Mouse (Mus musculus) layer of hippocampus, adult 18-20 months (tissue): ENCODE results near the gene Tnr. TPM values are rescaled to one million over a fixed set of nuclear protein-coding genes. Genes with fewer than 3 reads are reported as not detected.

Experiments
- DNase-seq, 2 experiments: peaks; one replicate each; pipeline ENCODE4 v3.0.0; 2022; ENCODE audit warnings: low spot score in 2 of 2
- total RNA-seq, 2 experiments: library from RNA; stranded (reverse); gene quantifications; 2 replicates each; pipeline ENCODE4 v1.2.3; 2021

Tnr gene
- total RNA-seq, 2 experiments from 2014 or later = 137 to 139 TPM

DNA sequence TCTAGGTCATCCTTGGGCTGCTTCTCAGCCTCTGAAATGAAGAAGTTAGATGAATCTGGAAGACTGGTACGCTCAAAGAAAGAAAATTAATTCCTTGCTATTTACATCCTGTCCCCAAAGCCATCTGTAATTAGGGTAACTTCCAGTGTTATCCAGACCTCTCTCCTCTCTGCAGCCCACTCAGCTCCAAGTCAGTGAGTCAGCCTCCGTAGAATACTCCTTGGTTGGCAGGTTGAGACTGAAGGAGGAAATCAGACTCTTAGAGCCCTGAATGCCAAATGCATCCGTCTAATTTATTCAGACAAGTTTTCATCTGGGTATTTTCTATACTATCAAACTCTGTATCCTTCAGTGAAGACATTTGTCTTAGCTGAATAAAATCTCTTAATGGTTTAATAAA lies 255.9 kb downstream of the Tnr start:
- DNase-seq = no peak

DNA sequence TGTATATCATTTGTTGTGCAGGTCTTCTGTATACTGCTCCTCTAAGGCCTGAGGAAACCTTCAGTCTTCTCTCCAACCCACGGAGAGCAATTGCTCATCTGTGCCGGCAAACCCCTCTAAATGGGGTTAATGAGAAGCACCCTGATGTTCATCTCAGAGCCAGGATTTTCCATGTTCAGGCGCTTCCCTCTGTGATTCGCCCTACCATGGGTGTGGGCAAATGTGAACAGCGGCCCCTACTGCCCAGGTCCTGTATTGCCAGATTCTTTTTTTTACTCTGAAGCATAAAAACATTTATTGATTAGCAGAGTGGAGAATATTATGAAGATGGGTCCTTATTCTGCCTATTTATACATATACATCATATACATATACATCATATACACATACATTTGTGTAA lies 260.3 kb downstream of the Tnr start:
- DNase-seq = peak; percentile 33 to 74

DNA sequence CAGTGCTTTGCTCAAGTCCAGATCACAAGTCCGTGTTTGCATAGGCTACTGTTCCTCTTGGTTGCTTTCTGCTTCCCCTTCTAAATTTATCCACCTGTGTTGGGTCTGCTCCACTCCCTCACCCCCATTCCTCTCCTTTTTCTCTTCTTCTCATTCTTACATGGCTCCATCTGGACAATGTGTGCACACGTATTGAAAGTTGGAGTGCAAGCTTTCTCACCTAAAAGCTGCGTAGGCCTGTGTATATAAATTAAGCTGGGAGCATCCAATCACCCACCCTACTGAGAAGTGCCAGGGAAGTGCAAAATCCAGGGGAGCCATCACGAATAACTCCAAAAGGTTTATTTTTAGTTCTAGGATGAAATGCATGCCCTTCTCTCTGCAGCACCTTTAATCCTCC lies 264.7 kb downstream of the Tnr start:
- DNase-seq = no peak

DNA sequence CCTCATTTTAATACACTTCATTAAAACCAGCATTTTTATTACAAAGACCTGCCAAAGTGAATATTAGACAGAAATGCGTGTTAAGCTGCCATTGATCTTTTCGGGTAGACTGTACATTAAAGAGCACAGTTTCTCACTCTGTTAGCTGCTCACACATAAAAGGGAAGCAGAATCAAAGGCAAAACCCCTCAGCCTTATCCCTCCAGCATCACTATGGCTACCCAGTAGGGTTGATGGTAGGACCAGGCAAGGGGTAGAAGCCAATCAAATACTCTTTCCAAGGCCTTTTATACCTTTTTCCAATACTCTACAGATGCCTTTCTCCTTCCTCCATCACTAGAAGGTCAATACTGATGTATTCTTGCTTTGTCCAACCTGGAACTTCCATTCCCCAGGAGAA lies 269.0 kb downstream of the Tnr start:
- no peak for DNase-seq

DNA sequence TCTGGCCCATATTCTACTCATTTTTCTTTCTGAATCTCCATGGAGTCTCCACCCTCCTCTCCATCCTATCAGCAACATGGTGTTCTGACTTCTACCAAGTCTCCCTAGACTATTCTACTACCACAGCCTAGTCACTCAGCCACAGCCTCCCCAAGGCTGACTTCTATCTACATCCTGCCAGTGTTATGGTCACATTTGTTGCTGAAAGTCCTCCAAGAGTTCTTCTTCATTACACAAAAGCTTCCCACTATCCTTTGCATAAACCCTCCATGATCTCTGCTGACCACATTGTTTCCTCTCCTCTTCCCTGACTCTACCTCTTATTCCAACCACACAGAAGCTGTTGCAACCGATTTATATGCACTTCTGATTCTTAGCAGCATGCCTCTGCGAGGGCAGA lies 272.5 kb downstream of the Tnr start:
- DNase-seq = no peak

DNA sequence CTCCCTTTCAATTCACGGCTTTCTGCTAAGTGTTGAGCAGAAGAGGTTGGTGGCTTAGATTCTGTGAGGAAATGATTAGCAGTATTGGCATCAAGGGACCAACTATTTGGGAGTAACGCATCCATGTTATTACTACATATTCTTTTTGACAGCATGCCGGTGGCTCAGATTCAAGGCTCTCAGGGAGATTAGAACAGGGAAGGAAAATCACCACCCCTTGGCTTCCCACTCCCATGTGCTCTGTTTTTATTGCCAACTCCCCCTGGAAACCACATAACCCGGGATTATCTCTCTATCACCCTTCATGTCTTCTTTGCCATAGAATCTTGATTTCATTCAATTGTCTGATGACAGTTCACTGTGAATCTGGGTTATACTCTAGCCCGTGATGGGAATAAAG lies 276.8 kb downstream of the Tnr start:
- DNase-seq = peak in 1 of 2 experiments; percentile 53

DNA sequence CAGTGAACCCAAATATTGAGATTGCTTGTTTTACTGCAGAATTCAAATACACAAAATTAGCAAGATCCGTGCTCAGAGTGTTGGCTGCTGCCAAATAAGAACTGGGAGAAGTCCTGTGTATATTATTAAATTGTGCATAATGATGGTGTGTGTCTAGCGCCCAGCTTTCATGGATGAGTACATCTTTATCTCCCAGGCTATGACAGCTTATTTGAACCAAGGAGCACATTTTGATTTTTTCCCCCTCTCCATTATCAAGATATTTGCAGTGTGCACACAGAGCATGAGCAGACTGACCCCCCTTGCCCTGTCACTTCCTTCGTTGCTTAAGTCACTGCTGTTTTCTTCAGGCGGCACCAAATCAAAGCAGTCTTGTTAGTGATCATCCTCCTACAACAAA lies 278.2 kb downstream of the Tnr start:
- no peak for DNase-seq

DNA sequence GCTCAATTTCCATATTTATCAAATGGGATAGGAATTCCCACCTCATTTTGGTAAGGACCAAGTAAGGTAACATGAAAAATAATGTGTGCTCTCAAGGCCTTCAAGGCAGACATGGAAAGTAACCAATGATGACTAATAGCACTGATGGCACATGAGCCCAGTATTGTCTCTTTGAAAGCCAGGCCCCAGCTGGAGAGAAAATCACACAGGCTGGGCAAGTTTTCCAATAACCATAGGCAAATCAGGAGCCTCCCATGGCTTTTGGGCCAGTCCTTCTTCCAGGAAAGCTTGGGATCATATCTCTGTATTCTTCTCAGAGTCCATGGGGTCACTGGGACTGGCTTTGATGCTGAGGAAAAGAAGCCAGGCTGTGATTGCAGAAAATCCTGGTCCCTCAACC lies 280.1 kb downstream of the Tnr start:
- no peak for DNase-seq

DNA sequence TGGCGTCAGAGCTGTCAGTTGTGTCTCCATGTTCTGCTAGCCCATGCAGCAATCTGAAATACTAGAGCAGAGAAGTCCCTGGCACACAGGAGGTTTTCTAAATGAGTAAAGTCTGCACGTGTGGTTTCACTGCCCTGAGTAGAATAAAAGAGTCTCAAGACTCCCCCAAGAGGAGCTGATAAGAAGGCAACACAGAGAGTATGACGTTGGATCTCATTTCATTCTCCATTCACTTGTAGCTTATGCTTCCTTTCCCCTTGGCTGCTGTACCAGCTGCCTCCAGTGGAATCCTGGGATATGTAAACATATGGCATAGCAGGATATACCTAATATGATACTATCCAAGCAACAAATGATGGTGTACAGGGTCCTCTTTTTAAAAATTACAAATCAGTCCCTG lies 285.9 kb downstream of the Tnr start:
- DNase-seq = no peak

DNA sequence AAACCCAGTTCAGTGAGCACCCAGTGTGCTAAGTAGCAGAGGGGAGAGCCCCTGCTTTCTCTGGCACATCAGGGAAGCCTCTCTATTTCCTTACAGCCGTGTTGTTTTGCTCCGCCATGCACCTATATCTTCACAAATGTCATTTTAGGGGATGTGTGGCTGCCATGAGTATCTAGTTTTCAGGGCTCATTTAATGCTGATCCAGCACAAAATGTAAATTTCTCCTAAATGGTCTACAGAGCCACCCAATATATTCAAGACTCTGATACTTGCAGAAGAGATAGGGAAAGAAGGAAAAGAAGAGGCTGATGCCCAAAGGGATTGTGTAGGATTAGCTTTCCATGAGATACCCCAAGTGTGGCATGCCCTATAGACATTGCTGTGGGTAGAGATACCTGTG lies 288.2 kb downstream of the Tnr start:
- DNase-seq = no peak

DNA sequence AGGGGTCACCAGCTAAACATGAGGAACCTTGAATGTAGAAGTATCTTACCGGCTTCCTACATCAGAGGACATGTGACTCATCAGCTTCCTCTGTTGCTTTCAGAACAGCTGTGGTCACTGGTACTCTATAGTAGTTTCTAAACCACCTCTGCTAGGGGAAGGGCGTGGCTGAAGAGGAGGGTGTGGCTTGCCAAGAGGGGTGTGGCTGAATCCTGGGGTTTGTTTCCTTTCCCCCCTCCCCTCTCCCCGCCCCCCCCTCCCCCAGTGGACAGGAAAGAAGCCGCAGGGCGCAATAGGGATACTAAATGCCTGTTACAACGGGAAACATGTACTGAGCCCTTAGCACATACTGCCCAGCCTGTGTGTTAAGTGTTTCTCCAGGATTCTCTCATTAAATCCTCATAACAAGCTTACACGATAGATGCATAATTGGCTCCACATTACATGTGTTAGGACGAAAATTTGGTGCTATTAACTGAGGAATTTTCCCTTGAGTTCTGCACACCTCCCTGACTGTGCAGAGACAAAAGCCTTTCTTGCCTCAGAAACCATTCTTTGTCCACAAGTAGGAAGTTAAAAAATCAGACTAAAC lies 289.3 kb downstream of the Tnr start:
- DNase-seq = no peak

DNA sequence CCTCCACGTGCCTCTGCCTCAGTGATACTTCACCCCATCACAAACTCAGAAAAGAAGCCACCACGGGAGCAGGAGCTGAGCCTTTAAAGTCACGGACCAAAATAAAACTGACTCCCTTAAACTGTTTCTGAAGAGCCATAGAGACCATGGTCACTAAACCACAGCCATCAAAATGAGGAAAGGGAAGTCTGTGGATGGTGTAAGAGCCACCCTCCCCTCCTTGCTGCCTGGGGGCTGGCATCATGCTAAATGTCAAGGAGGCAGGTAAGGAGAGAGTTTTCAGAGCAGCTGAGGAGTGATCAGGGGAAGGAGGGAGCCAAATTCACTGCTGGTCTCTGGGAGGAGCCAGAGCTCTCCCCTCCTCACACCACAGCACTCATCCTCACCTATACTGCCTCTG lies 290.8 kb downstream of the Tnr start:
- no peak for DNase-seq

DNA sequence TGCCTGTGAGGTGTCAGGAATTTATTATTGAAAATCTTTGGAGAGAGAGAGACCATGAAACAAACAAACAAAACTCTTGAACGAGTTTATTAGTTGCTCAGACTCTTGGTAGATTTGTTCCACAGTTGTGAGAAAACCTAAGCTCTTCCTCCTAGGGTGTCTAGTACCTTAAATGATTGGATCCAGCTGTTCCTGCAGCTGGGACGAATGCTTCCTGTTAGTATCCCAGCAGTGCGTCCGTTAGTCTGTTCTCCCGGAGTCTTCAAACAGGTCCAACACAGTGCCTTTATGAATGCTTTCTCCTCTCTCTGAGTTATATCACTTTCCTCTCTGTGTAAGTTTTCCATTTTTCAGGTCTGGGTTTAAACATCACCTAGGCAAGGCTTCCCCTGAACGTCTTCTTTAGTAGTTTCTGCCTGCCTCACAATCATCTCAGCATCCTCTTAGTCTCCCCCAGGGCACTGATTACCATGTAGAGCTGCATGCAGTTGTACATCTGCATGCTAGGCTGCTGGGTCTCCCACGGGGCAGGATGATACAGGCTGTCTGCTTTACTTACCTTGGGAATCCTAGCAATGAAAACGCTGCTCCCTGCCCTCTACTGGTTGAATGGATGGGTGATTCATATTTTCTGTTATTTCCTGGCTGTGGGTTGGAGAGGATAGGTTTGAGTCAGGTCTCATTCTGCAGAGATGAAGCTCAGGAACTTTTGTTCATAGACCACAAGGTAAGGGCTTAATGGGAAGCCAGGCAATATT lies 293.2 kb downstream of the Tnr start:
- DNase-seq = no peak

DNA sequence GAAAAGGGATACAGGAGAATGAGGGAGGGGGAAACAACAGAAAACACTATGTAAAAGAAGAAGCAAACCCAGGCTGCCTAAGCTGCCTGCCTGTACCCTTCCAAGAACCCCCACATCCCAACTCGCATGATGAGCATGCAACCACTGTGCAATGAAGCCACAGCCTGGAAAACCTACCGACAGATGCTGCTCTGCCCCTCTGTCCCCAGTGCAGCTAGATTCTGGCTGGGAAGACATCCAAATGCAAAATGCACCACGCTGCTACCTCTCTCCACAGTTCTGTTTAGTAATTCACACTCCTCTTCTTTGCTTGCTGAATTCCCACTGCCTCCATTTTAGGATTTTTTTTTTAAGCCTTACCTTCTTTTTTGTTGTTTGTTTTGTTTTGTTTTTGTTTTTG lies 295.9 kb downstream of the Tnr start:
- peak; percentile 40 to 59 for DNase-seq

DNA sequence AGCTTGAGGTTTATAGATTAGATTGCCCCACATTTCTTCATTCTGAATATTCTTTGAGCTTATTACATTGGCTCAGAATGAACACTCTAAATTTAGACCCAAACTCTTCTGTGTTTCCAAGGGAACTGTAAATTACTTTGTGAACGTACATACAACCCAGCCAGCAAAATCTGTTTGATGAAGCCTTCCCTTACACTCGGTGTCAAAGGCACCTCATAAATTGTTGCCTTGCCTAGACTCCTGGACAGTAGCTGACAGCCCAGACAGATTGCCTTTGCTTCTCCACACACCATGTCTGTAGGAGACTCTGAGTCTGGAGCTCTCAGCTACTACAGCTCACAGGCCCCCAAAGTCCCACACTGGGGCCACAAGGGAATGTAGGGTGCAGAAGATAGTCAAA lies 298.8 kb downstream of the Tnr start:
- DNase-seq = peak in 1 of 2 experiments; percentile 61

DNA sequence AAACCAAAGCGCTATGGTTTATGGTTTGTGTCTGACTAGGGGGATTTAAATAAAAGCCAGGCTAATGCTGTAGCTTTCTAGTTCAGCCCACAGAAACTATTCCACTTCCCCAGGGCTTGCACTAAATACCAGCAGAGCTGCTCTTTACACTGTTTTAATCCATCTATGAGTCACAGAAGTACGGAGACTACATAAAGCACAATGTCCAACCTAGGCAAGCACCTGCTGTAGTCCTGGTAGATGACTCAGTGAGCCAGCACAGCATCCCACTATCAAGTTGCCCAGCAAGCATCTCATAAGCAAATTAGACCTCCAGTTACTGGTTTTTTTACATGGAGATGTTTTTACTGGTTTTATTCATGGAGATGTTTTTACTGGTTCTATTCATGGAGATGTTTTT lies 305.0 kb downstream of the Tnr start:
- no peak for DNase-seq

DNA sequence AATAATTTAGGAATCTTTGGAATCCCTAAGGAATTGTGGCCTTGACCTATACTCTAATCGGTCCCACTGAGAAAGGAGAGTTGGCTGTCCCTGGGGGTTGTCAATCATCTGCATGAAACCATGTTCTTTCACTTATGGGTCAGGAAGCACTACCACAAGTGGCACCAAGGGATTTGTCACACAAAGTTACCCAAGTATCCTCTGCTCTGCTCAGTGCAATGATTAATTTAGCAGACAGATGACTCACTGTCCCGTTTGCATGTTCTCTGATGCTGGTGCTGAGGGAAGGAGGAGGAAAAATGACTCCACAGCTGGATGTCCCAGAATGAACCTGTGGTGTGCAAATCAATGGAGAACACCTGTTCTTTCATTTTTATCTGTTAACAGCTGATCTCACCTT lies 309.6 kb downstream of the Tnr start:
- no peak for DNase-seq

DNA sequence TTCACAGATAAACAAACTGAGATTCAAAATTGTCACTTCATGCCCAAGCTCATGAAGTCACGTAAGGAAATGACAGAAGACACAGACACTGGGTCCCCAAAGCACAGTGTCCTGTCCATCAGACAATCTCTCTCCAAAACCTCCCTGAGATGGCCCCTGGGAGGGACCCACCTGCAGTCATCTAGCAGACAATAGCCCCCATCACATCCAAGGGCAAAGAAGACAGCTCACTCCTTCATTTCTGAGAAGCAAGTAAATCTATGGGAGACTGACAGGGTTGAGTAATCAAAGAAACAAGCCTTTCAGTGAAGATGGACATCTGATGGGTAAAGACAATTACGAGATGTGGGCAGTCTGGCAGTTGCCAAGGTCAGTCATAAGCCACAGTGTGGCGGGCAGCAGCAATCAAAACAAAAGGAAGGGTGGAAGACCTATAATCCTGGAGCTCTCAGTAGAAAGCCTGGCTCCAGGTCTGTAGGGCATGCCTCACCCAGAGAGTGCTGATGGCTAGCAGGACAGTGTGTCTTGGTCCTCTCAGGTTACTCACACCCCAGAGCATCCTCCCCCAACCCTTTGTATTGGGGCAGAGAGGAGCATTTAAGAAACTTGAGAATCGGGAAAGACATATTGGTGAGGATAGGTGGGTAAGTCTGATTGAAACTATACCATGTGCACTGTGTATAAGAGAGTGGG lies 310.2 kb downstream of the Tnr start:
- no peak for DNase-seq

DNA sequence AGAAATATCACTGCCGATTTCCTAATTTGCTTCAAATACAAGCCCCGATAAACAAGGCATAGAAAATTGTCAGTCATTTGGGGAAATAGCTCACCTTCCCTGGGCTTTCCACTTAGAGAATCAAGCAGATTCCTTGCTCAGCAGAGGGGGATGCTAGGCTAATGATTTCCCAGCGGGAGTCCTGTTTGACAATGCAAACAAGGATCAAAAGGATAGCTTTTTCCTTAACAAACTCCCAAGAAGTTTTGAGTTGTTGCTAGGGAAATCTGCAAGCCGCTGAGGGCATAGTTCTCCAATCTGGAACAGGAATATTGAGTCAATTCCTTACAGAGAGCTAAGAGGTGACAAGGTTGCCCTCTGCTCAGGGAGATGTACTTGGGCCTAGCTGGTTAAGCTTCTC lies 311.6 kb downstream of the Tnr start:
- no peak for DNase-seq

DNA sequence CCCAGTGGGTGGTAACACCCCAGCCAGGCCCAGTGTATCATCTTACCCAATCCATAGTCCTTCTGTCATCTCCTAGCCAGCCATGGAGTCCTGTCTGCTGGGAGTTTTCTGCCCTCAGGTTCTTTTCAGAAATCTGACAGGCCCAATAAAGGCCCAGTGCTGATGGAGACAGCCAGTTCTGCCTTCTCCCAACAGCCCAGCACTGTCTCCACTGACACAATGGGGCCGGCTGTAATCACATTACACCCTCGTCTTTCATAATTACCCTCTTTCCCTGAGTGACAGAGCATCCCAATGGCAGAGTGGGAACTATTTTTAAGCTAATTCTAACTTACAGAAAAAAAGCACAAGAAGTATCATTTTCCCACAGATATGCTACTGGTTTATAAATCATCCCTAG lies 316.8 kb downstream of the Tnr start:
- DNase-seq = no peak

DNA sequence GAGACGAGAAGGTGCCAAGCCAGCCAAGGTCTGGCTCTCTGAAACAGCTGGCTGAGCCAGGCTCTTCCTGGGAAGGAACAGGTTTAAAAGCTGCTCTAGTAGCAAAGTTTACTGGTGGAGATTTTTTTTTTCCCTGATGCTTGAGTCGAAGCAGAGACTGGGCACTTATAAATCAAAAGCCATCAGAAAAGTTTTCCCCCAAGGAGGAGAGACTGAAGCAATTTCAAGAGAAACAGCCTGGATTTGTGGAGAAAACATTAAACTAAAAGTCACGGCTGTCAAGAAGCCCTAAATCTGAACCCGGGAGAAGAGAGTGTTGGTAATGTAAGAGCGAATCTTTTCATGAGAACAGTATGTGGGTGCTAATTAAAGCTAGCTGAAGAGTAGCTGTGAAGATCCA lies 319.3 kb downstream of the Tnr start:
- DNase-seq = no peak

DNA sequence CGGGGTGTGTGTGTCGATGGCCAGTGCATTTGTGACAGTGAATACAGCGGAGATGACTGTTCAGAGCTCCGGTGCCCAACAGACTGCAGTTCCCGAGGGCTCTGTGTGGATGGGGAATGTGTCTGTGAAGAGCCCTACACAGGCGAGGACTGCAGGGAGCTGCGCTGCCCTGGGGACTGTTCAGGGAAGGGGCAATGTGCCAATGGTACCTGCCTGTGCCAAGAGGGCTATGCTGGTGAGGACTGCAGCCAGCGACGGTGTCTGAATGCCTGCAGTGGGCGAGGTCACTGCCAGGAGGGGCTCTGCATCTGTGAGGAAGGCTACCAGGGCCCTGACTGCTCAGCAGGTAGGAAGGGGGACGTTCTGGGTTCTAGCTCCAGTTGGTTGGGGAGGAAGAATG lies 328.5 kb downstream of the Tnr start:
- no peak for DNase-seq

DNA sequence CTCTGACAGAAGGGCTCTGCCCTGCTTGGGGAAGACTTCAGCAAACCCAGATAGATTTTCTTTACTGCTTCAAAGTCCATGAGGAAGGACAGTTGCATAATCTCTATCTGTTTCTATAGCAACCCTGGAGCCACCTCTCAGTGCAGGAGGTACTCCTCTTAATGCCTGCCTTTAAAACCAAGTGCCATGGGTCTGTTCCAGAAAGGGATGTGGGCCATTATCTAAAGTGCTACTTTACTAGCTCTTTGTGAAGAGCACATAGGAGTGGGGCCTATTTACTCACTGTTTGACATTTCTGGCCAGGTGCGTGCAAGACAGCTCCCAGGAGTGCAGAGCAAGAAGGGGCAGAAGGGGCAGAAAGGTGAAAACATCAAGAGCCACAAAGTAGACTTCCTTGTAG lies 330.7 kb downstream of the Tnr start:
- DNase-seq = no peak
